Mouse (Mus musculus) limb, embryonic 12.5 days (tissue): Measurements from ENCODE around the gene Ptprs. TPM values are rescaled to one million over a fixed set of nuclear protein-coding genes. Genes with fewer than 3 reads are reported as not detected.

Experiments used
- ATAC-seq: fragments of 200-750 bp; cut with Nextera tagmentation; 2 replicates; pipeline ENCODE4 v1.8.0; 2017; ENCODE audit warnings: low read depth, moderate TSS enrichment; ENCODE audit not compliant: insufficient number of reproducible peaks, insufficient read depth, low FRiP score, low TSS enrichment
- H3K27ac ChIP-seq: fragments of 300-500 bp; sonication (generic); 2 replicates; pipeline ENCODE4 v1.5.1; 2016; ENCODE audit warnings: mild to moderate bottlenecking, moderate library complexity
- H3K27me3 ChIP-seq: fragments of 300-500 bp; sonication (generic); 2 replicates; pipeline ENCODE4 v1.6.1; 2016; ENCODE audit warnings: mild to moderate bottlenecking, moderate library complexity
- H3K36me3 ChIP-seq: fragments of 300-500 bp; sonication (generic); 2 replicates; pipeline ENCODE4 v1.6.1; 2016; ENCODE audit warnings: mild to moderate bottlenecking, moderate library complexity
- H3K4me1 ChIP-seq: fragments of 300-500 bp; sonication (generic); replicated peaks from 2 replicates; pipeline ENCODE4 v1.6.1; 2016
- H3K4me2 ChIP-seq: fragments of 300-500 bp; sonication (generic); 2 replicates; pipeline ENCODE4 v1.6.1; 2016; ENCODE audit warnings: mild to moderate bottlenecking, moderate library complexity
- H3K4me3 ChIP-seq: fragments of 300-500 bp; sonication (generic); replicated peaks from 2 replicates; pipeline ENCODE4 v1.5.1; 2016; ENCODE audit warnings: mild to moderate bottlenecking
- H3K9ac ChIP-seq: fragments of 300-500 bp; sonication (generic); replicated peaks from 2 replicates; pipeline ENCODE4 v1.6.1; 2016; ENCODE audit warnings: mild to moderate bottlenecking, moderate library complexity
- H3K9me3 ChIP-seq: fragments of 300-500 bp; sonication (generic); 2 replicates; pipeline ENCODE4 v1.6.1; 2016; ENCODE audit warnings: mild to moderate bottlenecking, moderate library complexity
- WGBS: fragments of 180-500 bp; shearing (Covaris S2); methylation state at CpG from one replicate; pipeline ENCODE4 v1.1.7; 2016; 5-methylcytosine and 5-hydroxymethylcytosine counted together
- polyA plus RNA-seq: library from polyadenylated mRNA; unstranded; fragments of >200 nt; fragmentation: Nextera tagmentation; extraction: Ambion mirVana; gene quantifications from 2 replicates; pipeline ENCODE4 v1.2.1, GENCODE M21; 2016

Ptprs gene
- polyA plus RNA-seq: 113 and 126 TPM in 2 replicates

GRCm38 (mm10) chr17:56476402-56476752 is at the start of gene Ptprs:
TSS of gene Ptprs (minus strand) at chr17:56476483.
- H3K9me3 ChIP-seq: no peaks in the 10 kb centered on the region
- peak; percentile 76 for ATAC-seq
- under 1% methylated on average over 27 of the region's 27 CpGs for whole genome bisulfite sequencing
- peak within 1 kb of the TSS; percentile 99 for H3K4me2 ChIP-seq
- H3K36me3 ChIP-seq: no peaks in the 10 kb centered on the region
- peaks cover 58% of the 10 kb centered on the region for H3K27me3 ChIP-seq
- H3K4me3 ChIP-seq: peak within 1 kb of the TSS; percentile 84
- peak within 1 kb of the TSS; percentile 86 for H3K9ac ChIP-seq
- peaks cover 40% of the 10 kb centered on the region for H3K4me1 ChIP-seq
- peak within 1 kb of the TSS; percentile 74 for H3K27ac ChIP-seq

DNA sequence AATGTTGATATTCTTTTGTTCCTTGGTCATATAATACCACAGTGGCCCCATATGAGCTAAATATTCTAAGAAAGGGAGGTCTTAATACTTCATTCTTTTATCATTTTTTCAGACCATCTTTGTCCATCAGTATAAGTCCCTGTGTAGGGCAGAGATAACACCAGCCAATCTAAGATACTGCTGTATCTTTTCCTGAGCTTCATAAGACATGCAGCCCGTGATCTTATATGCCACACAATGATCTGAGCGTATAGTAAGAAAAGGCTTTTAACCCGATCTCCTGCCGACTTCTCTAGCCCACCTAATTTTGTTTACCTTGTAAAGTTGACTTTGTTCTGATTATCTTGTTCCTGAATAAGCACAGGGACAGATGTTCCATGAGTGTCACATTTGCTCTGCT is 48.7 kb upstream of the Ptprs start:
- Histone ChIP-seq H3K9ac (no peak overlapping the region), H3K4me3 (no peak overlapping the region), H3K27ac (no peak overlapping the region), H3K36me3 (no peaks in the 10 kb centered on the region), H3K27me3 (no peaks in the 10 kb centered on the region; the same call in 1 of the 2 replicates), H3K4me1 (no peaks in the 10 kb centered on the region), H3K9me3 (no peaks in the 10 kb centered on the region), H3K4me2 (no peak overlapping the region)
- ATAC-seq: no peak
- WGBS: 82% methylated on average over 4 of the region's 4 CpGs

DNA sequence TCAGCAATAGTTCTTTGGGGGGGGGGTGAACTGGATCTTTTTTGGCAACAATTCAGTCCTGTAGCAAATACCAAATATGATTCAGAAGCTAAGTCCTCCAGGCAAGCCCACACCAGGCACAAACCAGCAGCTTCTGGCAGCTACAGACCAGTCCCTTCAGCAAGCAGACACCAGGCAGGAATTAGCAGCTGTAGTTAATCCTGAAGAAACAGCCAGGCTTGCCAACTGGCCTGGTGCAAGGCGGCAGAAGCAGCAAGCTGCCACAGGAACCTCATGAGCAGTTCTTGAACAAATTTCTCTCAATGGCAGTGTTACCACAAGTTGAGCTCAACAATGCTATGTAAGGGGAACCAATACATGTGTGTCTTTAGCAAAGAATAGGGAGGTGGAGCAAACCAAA is 46.5 kb upstream of the Ptprs start:
- Histone ChIP-seq H3K27ac (no peak overlapping the region), H3K9me3 (no peaks in the 10 kb centered on the region), H3K4me2 (no peak overlapping the region), H3K9ac (no peak overlapping the region), H3K27me3 (no peaks in the 10 kb centered on the region; the same call in 1 of the 2 replicates), H3K4me1 (no peaks in the 10 kb centered on the region), H3K4me3 (no peak overlapping the region), H3K36me3 (no peaks in the 10 kb centered on the region)
- no peak for ATAC-seq
- WGBS: 64% methylated on average over 1 of the region's 1 CpGs

- peak overlapping the region; percentile 33 for H3K4me2 ChIP-seq
- 13% methylated on average over 13 of the region's 13 CpGs for WGBS
- H3K4me1 ChIP-seq: peaks cover 18% of the 10 kb centered on the region
- no peak overlapping the region for H3K4me3 ChIP-seq
- H3K27ac ChIP-seq: no peak overlapping the region
- 0 out of 2 replicates have a peak, but pooled peaks have one; percentile 27 for ATAC-seq
- H3K27me3 ChIP-seq: peaks cover 52% of the 10 kb centered on the region
- H3K9me3 ChIP-seq: peaks cover 14% of the 10 kb centered on the region; the same call in 1 of the 2 replicates
- no peak overlapping the region for H3K9ac ChIP-seq
- no peaks in the 10 kb centered on the region for H3K36me3 ChIP-seq
These were observed 39.6 kb upstream of the Ptprs start for GRCm38 (mm10) chr17:56515690-56516410.

DNA sequence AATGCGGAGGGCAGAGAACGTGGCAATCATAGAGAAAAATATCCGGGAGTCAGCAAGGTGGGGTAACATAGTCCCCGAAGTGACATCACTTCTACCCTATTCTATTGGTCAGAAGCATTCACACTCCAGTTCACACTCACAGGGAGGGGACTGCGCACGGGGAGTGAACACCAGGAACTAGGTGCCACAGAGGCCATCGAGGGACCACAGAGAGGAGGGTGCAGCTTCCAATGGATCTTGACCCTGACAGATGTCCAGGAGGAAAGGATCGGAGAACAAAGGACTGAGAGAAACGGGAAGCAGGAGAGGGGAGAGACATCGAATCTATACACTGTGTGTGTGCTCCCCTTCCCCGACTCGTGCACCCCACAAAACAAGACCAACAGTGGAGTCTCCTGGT is 38.6 kb upstream of the Ptprs start:
- Histone ChIP-seq H3K4me2 (no peak overlapping the region), H3K9ac (no peak overlapping the region), H3K27me3 (peaks cover 62% of the 10 kb centered on the region), H3K36me3 (no peaks in the 10 kb centered on the region), H3K4me3 (no peak overlapping the region), H3K9me3 (peaks cover 14% of the 10 kb centered on the region; the same call in 1 of the 2 replicates), H3K27ac (no peak overlapping the region), H3K4me1 (peaks cover 23% of the 10 kb centered on the region)
- 48% methylated on average over 12 of the region's 12 CpGs for WGBS
- ATAC-seq: no peak

DNA sequence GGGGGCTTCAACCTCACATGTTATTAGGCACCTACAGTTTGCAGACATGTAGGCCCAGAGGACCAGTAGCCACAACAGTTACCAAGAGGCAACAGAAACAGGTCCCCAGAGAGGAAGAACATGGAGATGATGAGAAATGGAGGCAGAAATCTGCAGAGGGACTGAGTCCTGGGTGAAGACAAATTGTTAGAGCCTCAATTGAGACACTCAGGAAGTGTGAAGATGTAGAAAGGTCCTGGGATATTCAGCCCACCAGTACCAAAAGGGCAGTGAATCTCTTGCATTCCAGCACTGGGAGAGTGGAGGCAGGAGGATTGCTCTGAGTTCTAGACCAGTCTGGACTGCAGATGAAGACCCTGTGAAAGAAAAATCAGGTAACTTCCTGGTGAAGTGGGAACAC is 38.0 kb upstream of the Ptprs start:
- Histone ChIP-seq H3K4me2 (no peak overlapping the region), H3K27me3 (peaks cover 68% of the 10 kb centered on the region), H3K9me3 (peaks cover 14% of the 10 kb centered on the region; the same call in 1 of the 2 replicates), H3K9ac (no peak overlapping the region), H3K4me3 (no peak overlapping the region), H3K36me3 (no peaks in the 10 kb centered on the region), H3K4me1 (peaks cover 25% of the 10 kb centered on the region), H3K27ac (no peak overlapping the region)
- ATAC-seq: no peak

GRCm38 (mm10) chr17:56512310-56512709 is 36.0 kb upstream of the Ptprs start, which contains the start of gene Znrf4:
TSS of gene Znrf4 (minus strand) at chr17:56512431.
- WGBS: 63% methylated on average over 22 of the region's 22 CpGs
- Histone ChIP-seq H3K4me3 (peak within 1 kb of the TSS; percentile 30), H3K4me2 (peak within 1 kb of the TSS; percentile 47), H3K4me1 (peaks cover 30% of the 10 kb centered on the region), H3K27ac (no peak within 1 kb of the TSS), H3K9ac (peak within 1 kb of the TSS; percentile 24; the same call in 1 of the 2 replicates), H3K27me3 (peaks cover 80% of the 10 kb centered on the region), H3K9me3 (peaks cover 14% of the 10 kb centered on the region; the same call in 1 of the 2 replicates), H3K36me3 (no peaks in the 10 kb centered on the region)
- ATAC-seq: no peak

GRCm38 (mm10) chr17:56511707-56512090 is 35.4 kb upstream of the Ptprs start:
- peak overlapping the region; percentile 30 for H3K4me3 ChIP-seq
- H3K4me2 ChIP-seq: peak overlapping the region; percentile 47
- no peak overlapping the region for H3K9ac ChIP-seq
- no peaks in the 10 kb centered on the region for H3K36me3 ChIP-seq
- H3K27me3 ChIP-seq: peaks cover 80% of the 10 kb centered on the region
- peaks cover 14% of the 10 kb centered on the region; the same call in 1 of the 2 replicates for H3K9me3 ChIP-seq
- 26% methylated on average over 29 of the region's 29 CpGs for WGBS
- no peak overlapping the region for H3K27ac ChIP-seq
- no peak for ATAC-seq
- H3K4me1 ChIP-seq: peaks cover 36% of the 10 kb centered on the region

- Histone ChIP-seq H3K9ac (peak overlapping the region; percentile 24; the same call in 1 of the 2 replicates), H3K4me3 (peak overlapping the region; percentile 30), H3K4me1 (peaks cover 36% of the 10 kb centered on the region), H3K27me3 (peaks cover 78% of the 10 kb centered on the region), H3K36me3 (no peaks in the 10 kb centered on the region), H3K27ac (no peak overlapping the region), H3K4me2 (peak overlapping the region; percentile 47), H3K9me3 (peaks cover 14% of the 10 kb centered on the region; the same call in 1 of the 2 replicates)
- WGBS: 8% methylated on average over 60 of the region's 60 CpGs
- ATAC-seq: no peak
These were observed 34.9 kb upstream of the Ptprs start for GRCm38 (mm10) chr17:56510970-56511706.

DNA sequence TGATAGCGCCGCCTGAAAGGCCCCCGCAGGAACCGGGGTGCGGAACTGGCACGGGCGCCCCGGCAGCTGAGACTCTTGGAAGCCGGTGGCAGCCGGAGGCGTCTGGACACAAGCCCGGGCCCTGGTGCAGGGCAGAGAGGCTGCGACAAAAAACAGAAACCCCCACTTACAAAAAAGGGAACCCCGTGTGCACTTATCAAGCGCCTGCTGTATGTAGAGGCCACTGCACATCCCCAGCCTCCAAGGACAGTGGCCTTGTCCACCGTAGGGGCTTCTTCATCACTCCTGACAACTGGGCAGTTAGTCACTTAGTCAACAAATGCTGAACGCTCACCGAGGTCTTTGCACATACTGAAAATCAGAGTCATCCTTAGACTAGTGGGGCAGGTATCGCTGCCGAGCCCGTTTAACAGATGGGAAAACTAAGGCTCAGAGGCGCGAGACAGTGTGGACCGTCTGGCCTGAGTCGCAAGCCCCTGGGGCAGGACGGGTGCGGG is 34.2 kb upstream of the Ptprs start:
- Histone ChIP-seq H3K4me2 (0 out of 2 replicates have a peak overlapping the region, but pooled peaks have one; percentile 9), H3K9ac (no peak overlapping the region), H3K36me3 (no peaks in the 10 kb centered on the region), H3K9me3 (peaks cover 14% of the 10 kb centered on the region; the same call in 1 of the 2 replicates), H3K4me3 (peak overlapping the region; percentile 30), H3K27ac (no peak overlapping the region), H3K4me1 (peaks cover 31% of the 10 kb centered on the region), H3K27me3 (peaks cover 72% of the 10 kb centered on the region)
- WGBS: 29% methylated on average over 27 of the region's 27 CpGs
- ATAC-seq: no peak
